Mouse (Mus musculus) neutrophil, adult 65 days (primary cell): ENCODE results near the gene Rps3. TPM values are rescaled to one million over a fixed set of nuclear protein-coding genes. Genes with fewer than 3 reads are reported as not detected.

Experiments used
- total RNA-seq: library from RNA; stranded (reverse); gene quantifications from 2 replicates; pipeline ENCODE4 v1.2.4, GENCODE M21; 2023

Gene Rps3
- total RNA-seq, result 304 and 344 TPM in 2 replicates

DNA sequence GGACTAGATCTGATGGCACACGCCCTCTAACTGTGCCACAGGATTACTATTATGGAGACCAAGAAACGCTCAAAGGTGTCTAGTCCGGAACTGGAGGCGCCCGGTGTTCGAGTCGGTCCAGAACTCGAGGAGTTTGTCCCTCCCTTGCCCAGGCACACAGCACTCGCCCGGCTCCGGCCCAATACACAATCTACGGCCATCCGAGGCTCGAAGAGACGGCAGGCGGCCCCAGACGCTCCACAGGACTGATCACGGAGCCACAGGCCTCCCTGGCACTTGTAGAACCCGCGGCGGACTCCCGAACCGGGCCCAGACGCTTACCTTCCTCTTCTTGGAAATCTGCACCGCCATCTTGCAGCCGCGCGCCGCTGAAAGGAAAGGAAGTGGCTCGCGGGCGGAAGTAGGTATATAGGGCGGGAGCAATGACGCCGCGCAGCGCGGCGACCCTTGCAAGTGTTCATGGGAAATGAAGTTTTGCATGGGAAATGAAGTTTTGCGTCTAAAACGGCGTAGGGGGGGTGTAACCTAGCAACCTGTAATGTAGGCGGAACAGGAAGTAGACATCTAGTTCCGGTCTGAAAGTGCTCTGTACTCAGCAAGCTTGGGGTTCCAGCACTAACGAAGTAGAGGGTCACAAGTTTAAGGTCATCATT is at the start of gene Rps3:
Gene Rps3 (minus strand): TSS at position 468 of the 653 bp plus-strand sequence.

DNA sequence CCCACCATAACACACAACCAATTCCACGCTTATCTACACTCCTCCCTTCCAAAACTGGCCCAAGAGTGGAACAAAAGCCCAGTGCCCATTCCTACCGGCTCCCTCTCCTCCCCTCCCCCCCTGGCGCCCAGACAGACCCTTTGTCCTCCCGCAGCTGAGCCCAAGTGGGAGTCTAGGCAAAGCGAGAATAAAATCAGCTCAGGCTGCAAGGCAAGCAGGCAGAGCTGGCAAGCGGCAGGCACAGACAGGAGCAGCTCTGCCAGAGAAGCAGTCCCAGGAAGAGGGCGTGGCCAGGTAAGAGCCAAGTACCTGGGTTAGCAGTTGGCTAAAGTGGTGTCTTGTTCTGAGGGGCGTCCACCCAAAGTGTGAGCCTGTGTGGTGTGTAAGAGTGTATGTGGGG is 17.7 kb downstream of the Rps3 start, which contains the start of gene Klhl35:
Gene Klhl35 (plus strand): TSS at position 194 of the 400 bp plus-strand sequence.

Other genes with a start within 250 kb of the Rps3 start
- gene Mogat2, start 245.1 kb downstream of the Rps3 start, total RNA-seq, result 12.1 and 13.9 TPM in 2 replicates
- 3.2 and 3.8 TPM in 2 replicates for gene Map6, start 216.3 kb downstream of the Rps3 start, total RNA-seq
- 2.8 and 3.5 TPM in 2 replicates for gene Serpinh1, start 130.5 kb downstream of the Rps3 start, total RNA-seq
- 1.1 and 1.2 TPM in 2 replicates for gene Gdpd5, start 102.3 kb downstream of the Rps3 start, total RNA-seq
- gene Klhl35, start 17.7 kb downstream of the Rps3 start, total RNA-seq, result 1.4 TPM in 1 of 2 replicates, not detected in the other
- gene Arrb1, start 51.7 kb upstream of the Rps3 start, total RNA-seq, result 142 and 180 TPM in 2 replicates
- not detected in 2 replicates for gene Tpbgl, start 143.4 kb upstream of the Rps3 start, total RNA-seq
- not detected in 2 replicates for gene Slco2b1, start 227.6 kb upstream of the Rps3 start, total RNA-seq
- not detected in 2 replicates for gene Olfr520, start 246.5 kb upstream of the Rps3 start, total RNA-seq